In genomic region chr3:109124091-109124490, GRCm38 (mm10) we compare ENCODE assay signal across 8 mouse cellular contexts. TPM values are rescaled to one million over a fixed set of nuclear protein-coding genes. Genes with fewer than 3 reads are reported as not detected.
DNase-seq lines count a peak whose midpoint lies in the region; ATAC-seq and TF ChIP-seq lines count a peak whose summit lies in the region.

No protein-coding gene starts in this region.

- H3K9me3 ChIP-seq in hindbrain, embryonic 12.5 days (replicated peaks): no peaks in the 10 kb centered on the region
- H3K9me3 ChIP-seq in midbrain, embryonic 12.5 days: no peaks in the 10 kb centered on the region

- H3K27me3 ChIP-seq in hindbrain, embryonic 12.5 days: no peaks in the 10 kb centered on the region
- H3K27me3 ChIP-seq in midbrain, embryonic 12.5 days: no peaks in the 10 kb centered on the region

- TF ChIP-seq CTCF in layer of hippocampus, adult 2 months (conservative IDR thresholded peaks at IDR 0.05): no peak

- WGBS in hindbrain, embryonic 12.5 days: 59% methylated on average over 4 of the region's 4 CpGs
- 66% methylated on average over 4 of the region's 4 CpGs for WGBS in midbrain, embryonic 12.5 days

- peak; percentile 20 to 33 for DNase-seq in heart, adult 18-20 months
- DNase-seq in heart, postnatal 14 days: no peak
- DNase-seq in embryo, embryonic 11 days: peak; percentile 21
- no peak for DNase-seq in layer of hippocampus, adult 2 months (ENCODE audit: low spot score in 2 of 2)
- no peak for DNase-seq in left cerebral cortex, postnatal 25 days (ENCODE audit: low spot score in 2 of 2)
- no peak for DNase-seq in left cerebral cortex, adult 18-20 months (ENCODE audit: low spot score in 2 of 2)

- H3K9ac ChIP-seq in hindbrain, embryonic 12.5 days: no peak overlapping the region
- no peak overlapping the region for H3K9ac ChIP-seq in midbrain, embryonic 12.5 days (replicated peaks)

- intact Hi-C loops in heart, postnatal 14 days (cut with DNase I): no loop called here
- intact Hi-C loops in left cerebral cortex, postnatal 25 days (cut with DNase I): no loop called here

- peak overlapping the region; percentile 75 for H3K4me2 ChIP-seq in hindbrain, embryonic 12.5 days (replicated peaks)
- peak overlapping the region; percentile 67 for H3K4me2 ChIP-seq in midbrain, embryonic 12.5 days (replicated peaks)

- peak overlapping the region; percentile 74 for H3K4me3 ChIP-seq in hindbrain, embryonic 12.5 days
- H3K4me3 ChIP-seq in midbrain, embryonic 12.5 days: peak overlapping the region; percentile 78
- no peak overlapping the region for H3K4me3 ChIP-seq in layer of hippocampus, adult 2 months

- peaks cover 12% of the 10 kb centered on the region; the same call in 1 of the 2 replicates for H3K4me1 ChIP-seq in hindbrain, embryonic 12.5 days
- H3K4me1 ChIP-seq in midbrain, embryonic 12.5 days: peaks cover 11% of the 10 kb centered on the region

- peaks cover 7% of the 10 kb centered on the region; the same call in 1 of the 2 replicates for H3K36me3 ChIP-seq in hindbrain, embryonic 12.5 days
- H3K36me3 ChIP-seq in midbrain, embryonic 12.5 days: peaks cover 6% of the 10 kb centered on the region; the same call in 1 of the 2 replicates

- ATAC-seq in hindbrain, embryonic 12.5 days (ENCODE audit: low FRiP score): no peak
- no peak for ATAC-seq in midbrain, embryonic 12.5 days (ENCODE audit: low FRiP score, low read depth)

- H3K27ac ChIP-seq in hindbrain, embryonic 12.5 days: no peak overlapping the region
- H3K27ac ChIP-seq in midbrain, embryonic 12.5 days (replicated peaks): no peak overlapping the region
- H3K27ac ChIP-seq in layer of hippocampus, adult 2 months: no peak overlapping the region

RNA-seq across cellular contexts. Expression of gene Slc25a24, which starts 1.1 kb away (rescaled TPM):
- total RNA-seq in heart, adult 18-20 months (2021): 1 to 10 TPM; 6.0 to 7.4 TPM
- total RNA-seq in heart, postnatal 14 days (2021): 1 to 10 TPM; 7.7 to 9.3 TPM
- 30.0 and 35.3 TPM in 2 replicates for polyA plus RNA-seq in hindbrain, embryonic 12.5 days (2016; fragmentation: Nextera tagmentation; extraction: Ambion mirVana)
- 23.5 and 28.2 TPM in 2 replicates for polyA plus RNA-seq in midbrain, embryonic 12.5 days (2016; fragmentation: Nextera tagmentation; extraction: Ambion mirVana)
- total RNA-seq in layer of hippocampus, adult 2 months (2021): 1 to 10 TPM; 3.3 to 4.0 TPM
- 1 to 10 TPM; 3.2 to 3.5 TPM for total RNA-seq in left cerebral cortex, postnatal 25 days (2021)
- 1 to 10 TPM; 2.4 to 3.7 TPM for total RNA-seq in left cerebral cortex, adult 18-20 months (2021)

RNA-seq across cellular contexts. Expression of gene Slc25a54, which starts 43.8 kb away (rescaled TPM):
- not detected for total RNA-seq in heart, adult 18-20 months (2021)
- total RNA-seq in heart, postnatal 14 days (2021): not detected
- polyA plus RNA-seq in hindbrain, embryonic 12.5 days (2016; fragmentation: Nextera tagmentation; extraction: Ambion mirVana): not detected in 2 replicates
- polyA plus RNA-seq in midbrain, embryonic 12.5 days (2016; fragmentation: Nextera tagmentation; extraction: Ambion mirVana): not detected in 2 replicates
- total RNA-seq in layer of hippocampus, adult 2 months (2021): not detected
- not detected for total RNA-seq in left cerebral cortex, postnatal 25 days (2021)
- total RNA-seq in left cerebral cortex, adult 18-20 months (2021): not detected

Comparison
In these comparisons a context has a peak if more than half of its experiments do, and no peak if none do; other contexts are left out.
1. DNase-seq: peak in heart, adult 18-20 months (2 of 2) and embryo, embryonic 11 days (single experiment); none in heart, postnatal 14 days (0 of 2), layer of hippocampus, adult 2 months (0 of 2), left cerebral cortex, postnatal 25 days (0 of 2) and left cerebral cortex, adult 18-20 months (0 of 2).